Mouse (Mus musculus) C2C12 (cell line): Measurements from ENCODE around the gene Rftn1.

ENCODE experiments used
- CEBPB ChIP-seq: IDR thresholded peaks from one replicate; pipeline ENCODE4 v1.6.1; 2011; ENCODE audit warnings: low read depth, mild to moderate bottlenecking, control low read depth, moderate library complexity
- CTCF ChIP-seq: IDR thresholded peaks from one replicate; pipeline ENCODE4 v1.5.1; 2011; ENCODE audit not compliant: control insufficient read depth, insufficient read depth, insufficient read length
- FOSL1 ChIP-seq: IDR thresholded peaks from one replicate; pipeline ENCODE4 v1.8.0; 2011; ENCODE audit warnings: mild to moderate bottlenecking, low read length; ENCODE audit not compliant: poor library complexity, insufficient read depth, severe bottlenecking
- MAX ChIP-seq: IDR thresholded peaks from one replicate; pipeline ENCODE4 v1.6.1; 2011; ENCODE audit warnings: mild to moderate bottlenecking, control low read depth
- MYOD1 ChIP-seq: IDR thresholded peaks from one replicate; pipeline ENCODE4 v1.6.1; 2011; ENCODE audit warnings: low read depth; ENCODE audit not compliant: control insufficient read depth, insufficient read length
- MYOG ChIP-seq: IDR thresholded peaks from one replicate; pipeline ENCODE4 v1.6.1; 2011; ENCODE audit not compliant: control insufficient read depth, insufficient read length; ENCODE audit errors: extremely low read depth
- USF1 ChIP-seq: IDR thresholded peaks from one replicate; pipeline ENCODE4 v1.6.1; 2011; ENCODE audit warnings: low read depth, mild to moderate bottlenecking, control low read depth, moderate library complexity

GRCm38 (mm10) chr17:49951491-49951855 is 239.0 kb downstream of the Rftn1 start:
- TF ChIP-seq CTCF, result no peak
- no peak for TF ChIP-seq CEBPB
- no peak for TF ChIP-seq USF1
- no peak for TF ChIP-seq MAX
- no peak for TF ChIP-seq MYOG
- no peak for TF ChIP-seq FOSL1
- no peak for TF ChIP-seq MYOD1
